Mouse (Mus musculus) MEL (cell line): ENCODE measurements around the gene Psmd9. TPM values are rescaled to one million over a fixed set of nuclear protein-coding genes. Genes with fewer than 3 reads are reported as not detected.

Experiments used
- DNase-seq: peaks from one replicate; pipeline ENCODE4 v3.0.0; 2011; ENCODE audit warnings: low read depth, low spot score
- H3K27ac ChIP-seq: 2 replicates; pipeline ENCODE4 v1.5.1; 2012; ENCODE audit warnings: low read depth, mild to moderate bottlenecking, control low read depth, low read length, moderate library complexity; ENCODE audit not compliant: control insufficient read depth
- H3K27me3 ChIP-seq, 2 experiments: fragments of 150-350 bp in 1 of 2; sonication (generic) in 1 of 2; 2 replicates each; pipeline ENCODE4 v1.6.1; 2012; ENCODE audit warnings: low read length in 2 of 2, mild to moderate bottlenecking in 2 of 2, improper control_type of control experiment in 1 of 2, moderate library complexity in 1 of 2; ENCODE audit not compliant: insufficient read depth in 2 of 2, control insufficient read depth in 1 of 2
- H3K36me3 ChIP-seq, 2 experiments: 2 replicates each; pipeline ENCODE4 v1.6.1; 2012 to 2014; ENCODE audit warnings: low read length in 2 of 2, improper control_type of control experiment in 1 of 2, inconsistent platforms in 1 of 2, mild to moderate bottlenecking in 1 of 2; ENCODE audit not compliant: insufficient read depth in 2 of 2, control insufficient read depth in 1 of 2
- H3K4me1 ChIP-seq, 2 experiments: fragments of 150-350 bp in 1 of 2; sonication (generic) in 1 of 2; 2 replicates each; pipeline ENCODE4 v1.6.1; 2012; ENCODE audit warnings: low read length in 2 of 2, improper control_type of control experiment in 1 of 2, mild to moderate bottlenecking in 1 of 2; ENCODE audit not compliant: insufficient read depth in 2 of 2, control insufficient read depth in 1 of 2
- H3K4me3 ChIP-seq, 2 experiments: fragments of 150-350 bp in 1 of 2; sonication (generic) in 1 of 2; 2 replicates each; pipeline ENCODE4 v1.5.1; 2012; ENCODE audit warnings: low read depth in 2 of 2, low read length in 2 of 2, mild to moderate bottlenecking in 2 of 2, moderate library complexity in 2 of 2, control low read depth in 1 of 2, improper control_type of control experiment in 1 of 2; ENCODE audit not compliant: control insufficient read depth in 1 of 2, insufficient read depth in 1 of 2
- H3K79me2 ChIP-seq: 2 replicates; pipeline ENCODE4 v1.6.1; 2012; ENCODE audit warnings: mild to moderate bottlenecking, low read length, moderate library complexity; ENCODE audit not compliant: control insufficient read depth, poor library complexity, insufficient read depth
- H3K9ac ChIP-seq: 2 replicates; pipeline ENCODE4 v1.6.1; 2012; ENCODE audit warnings: low read depth, mild to moderate bottlenecking, control low read depth, low read length, moderate library complexity; ENCODE audit not compliant: control insufficient read depth, poor library complexity, severe bottlenecking
- H3K9me3 ChIP-seq: fragments of 150-350 bp; sonication (generic); replicated peaks from 2 replicates; pipeline ENCODE4 v1.6.1; 2012; ENCODE audit warnings: mild to moderate bottlenecking, low read length, improper control_type of control experiment, moderate library complexity; ENCODE audit not compliant: insufficient read depth
- BHLHE40 ChIP-seq: IDR thresholded peaks from 2 replicates; pipeline ENCODE4 v1.6.1; 2012; ENCODE audit warnings: low read depth, mild to moderate bottlenecking, inconsistent platforms, low read length, improper control_type of control experiment, borderline replicate concordance
- CHD1 ChIP-seq: IDR thresholded peaks from 2 replicates; pipeline ENCODE4 v1.6.1; 2012; ENCODE audit warnings: low read depth, mild to moderate bottlenecking, inconsistent platforms, low read length, improper control_type of control experiment
- CTCF ChIP-seq, 3 experiments: IDR thresholded peaks in 2 of 3; conservative IDR thresholded peaks in 1 of 3; 2 replicates each; pipeline ENCODE4 v1.5.1; 2011 to 2012; ENCODE audit warnings: low read length in 3 of 3, low read depth in 2 of 3, mild to moderate bottlenecking in 2 of 3, improper control_type of control experiment in 1 of 3, inconsistent platforms in 1 of 3, mixed read lengths in 1 of 3, moderate library complexity in 1 of 3; ENCODE audit not compliant: control insufficient read depth in 1 of 3, insufficient read depth in 1 of 3, poor library complexity in 1 of 3, severe bottlenecking in 1 of 3
- ETS1 ChIP-seq: IDR thresholded peaks from 2 replicates; pipeline ENCODE4 v1.6.1; 2012; ENCODE audit warnings: low read depth, mild to moderate bottlenecking, inconsistent platforms, low read length, improper control_type of control experiment, moderate library complexity
- HCFC1 ChIP-seq: IDR thresholded peaks from 2 replicates; pipeline ENCODE4 v1.6.1; 2012; ENCODE audit warnings: low read depth, mild to moderate bottlenecking, inconsistent platforms, low read length, improper control_type of control experiment, moderate library complexity
- MAFK ChIP-seq: IDR thresholded peaks from 2 replicates; pipeline ENCODE4 v1.6.1; 2011; ENCODE audit warnings: low read depth, mild to moderate bottlenecking, low read length, improper control_type of control experiment, borderline replicate concordance
- MEF2A ChIP-seq: IDR thresholded peaks from 2 replicates; pipeline ENCODE4 v1.6.1; 2014; ENCODE audit warnings: low read depth, mild to moderate bottlenecking, inconsistent platforms, low read length, improper control_type of control experiment; ENCODE audit not compliant: poor library complexity, insufficient replicate concordance, severe bottlenecking; ENCODE audit errors: extremely low read depth
- MXI1 ChIP-seq: IDR thresholded peaks from 2 replicates; pipeline ENCODE4 v1.6.1; 2011; ENCODE audit warnings: mild to moderate bottlenecking, low read depth, low read length, improper control_type of control experiment
- NELFE ChIP-seq: IDR thresholded peaks from 2 replicates; pipeline ENCODE4 v1.6.1; 2011; ENCODE audit warnings: low read depth, low read length, improper control_type of control experiment
- POLR2AphosphoS5 ChIP-seq: IDR thresholded peaks from 2 replicates; pipeline ENCODE4 v1.6.1; 2012; ENCODE audit warnings: low read depth, borderline replicate concordance, mild to moderate bottlenecking, inconsistent platforms, low read length, moderate library complexity, mixed read lengths
- RAD21 ChIP-seq: IDR thresholded peaks from 2 replicates; pipeline ENCODE4 v1.6.1; 2011; ENCODE audit warnings: mild to moderate bottlenecking, low read depth, low read length, improper control_type of control experiment
- RCOR1 ChIP-seq: IDR thresholded peaks from 2 replicates; pipeline ENCODE4 v1.6.1; 2012; ENCODE audit warnings: low read depth, mild to moderate bottlenecking, inconsistent platforms, low read length, improper control_type of control experiment
- SIN3A ChIP-seq: IDR thresholded peaks from 2 replicates; pipeline ENCODE4 v1.6.1; 2012; ENCODE audit warnings: low read length, improper control_type of control experiment, inconsistent platforms
- TAL1 ChIP-seq: IDR thresholded peaks from 2 replicates; pipeline ENCODE4 v1.6.1; 2012; ENCODE audit warnings: mild to moderate bottlenecking, inconsistent platforms, low read length, moderate library complexity, mixed read lengths
- TBP ChIP-seq: IDR thresholded peaks from 2 replicates; pipeline ENCODE4 v1.8.0; 2011; ENCODE audit warnings: low read depth, low read length, improper control_type of control experiment
- UBTF ChIP-seq: IDR thresholded peaks from 2 replicates; pipeline ENCODE4 v1.6.1; 2012; ENCODE audit warnings: low read depth, mild to moderate bottlenecking, inconsistent platforms, low read length, improper control_type of control experiment, moderate library complexity, borderline replicate concordance; ENCODE audit not compliant: insufficient read depth
- ZKSCAN1 ChIP-seq: IDR thresholded peaks from 2 replicates; pipeline ENCODE4 v1.6.1; 2012; ENCODE audit warnings: low read depth, mild to moderate bottlenecking, inconsistent platforms, low read length, improper control_type of control experiment, moderate library complexity
- ZNF384 ChIP-seq: IDR thresholded peaks from 2 replicates; pipeline ENCODE4 v1.6.1; 2012; ENCODE audit warnings: low read depth, mild to moderate bottlenecking, inconsistent platforms, low read length, improper control_type of control experiment
- polyA plus RNA-seq, 2 experiments: library from polyadenylated mRNA; stranded (reverse) in 1 of 2; unstranded in 1 of 2; fragments of >175 nt in 1 of 2; fragments of >200 nt in 1 of 2; gene quantifications; 2 replicates each; pipeline versions ENCODE4 v1.2.1 to v1.2.4; 2012; ENCODE audit warnings: low replicate concordance in 2 of 2, low read depth in 1 of 2; ENCODE audit not compliant: insufficient read length in 2 of 2, insufficient read depth in 1 of 2, missing spikeins in 1 of 2
- total RNA-seq: library from RNA; depleted of rRNA; stranded (reverse); fragments of 300-350 nt; gene quantifications from 2 replicates; pipeline ENCODE4 v1.2.3, GENCODE M21; 2012

The Psmd9 gene
- total and polyA plus RNA-seq, 3 experiments: 32.0 to 54.6 TPM; not detected in 1

- no peak for DNase-seq
- H3K36me3 ChIP-seq: peaks cover 0 to 9% of the 10 kb centered on the region in 2 experiments; a peak in 2 of 4 replicates
- H3K9me3 ChIP-seq: no peaks in the 10 kb centered on the region
- TF ChIP-seq ZNF384 (no peak), UBTF (no peak), MAFK (no peak), RCOR1 (no peak), TBP (no peak), RAD21 (no peak), TAL1 (no peak), ETS1 (no peak), MXI1 (no peak), ZKSCAN1 (no peak), HCFC1 (no peak), CTCF (IDR thresholded peaks at IDR 0.05 in 2 of 3, conservative IDR thresholded peaks at IDR 0.05 in 1 of 3; ENCODE audit: control insufficient read depth in 1 of 3, insufficient read depth in 1 of 3, low read depth in 2 of 3, low read length in 3 of 3, poor library complexity in 1 of 3, severe bottlenecking in 1 of 3) (no peak), POLR2AphosphoS5 (no peak), NELFE (no peak), MEF2A (no peak), BHLHE40 (no peak), SIN3A (no peak)
- no peak overlapping the region for H3K9ac ChIP-seq
- H3K4me3 ChIP-seq: no peak overlapping the region
- H3K4me1 ChIP-seq: no peaks in the 10 kb centered on the region
- no peaks in the 10 kb centered on the region for H3K27me3 ChIP-seq
- H3K27ac ChIP-seq: no peak overlapping the region
- H3K79me2 ChIP-seq: no peaks in the 10 kb centered on the region
Observed at GRCm38 (mm10) chr5:123160341-123160740, 8.9 kb upstream of the Psmd9 start.

DNA sequence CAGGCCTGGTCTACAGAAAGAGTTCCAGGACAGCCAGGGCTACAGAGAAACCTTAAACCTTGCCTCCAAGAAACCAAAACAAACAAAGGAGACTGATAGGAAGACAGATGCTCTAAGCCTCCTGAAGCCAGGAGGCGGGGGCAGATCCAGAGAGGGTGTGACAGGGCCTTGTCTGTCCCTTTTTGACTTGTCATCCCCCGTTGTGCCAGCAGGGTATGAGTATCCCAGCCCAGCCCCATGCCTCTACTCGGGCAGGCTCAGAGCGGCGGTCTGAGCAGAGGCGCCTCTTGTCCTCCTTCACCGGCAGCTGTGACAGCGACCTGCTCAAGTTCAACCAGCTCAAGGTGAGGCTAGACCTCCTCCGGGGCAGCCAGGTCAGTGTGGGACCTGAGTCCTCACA, 6.3 kb upstream of the Psmd9 start:
- no peak overlapping the region for H3K9ac ChIP-seq

More for the DNA sequence above, 6.3 kb upstream of the Psmd9 start:
- peaks cover 0 to 9% of the 10 kb centered on the region in 2 experiments; a peak in 2 of 4 replicates for H3K36me3 ChIP-seq
- no peak overlapping the region for H3K4me3 ChIP-seq
- H3K27me3 ChIP-seq: no peaks in the 10 kb centered on the region
- no peak for TF ChIP-seq CHD1
- TF ChIP-seq CTCF (IDR thresholded peaks at IDR 0.05 in 2 of 3, conservative IDR thresholded peaks at IDR 0.05 in 1 of 3; ENCODE audit: control insufficient read depth in 1 of 3, insufficient read depth in 1 of 3, low read depth in 2 of 3, low read length in 3 of 3, poor library complexity in 1 of 3, severe bottlenecking in 1 of 3): 0 out of 6 replicates have a peak, but pooled peaks of 1 of the 3 experiments have one; percentile 9
- peak; percentile 36 for DNase-seq
- no peaks in the 10 kb centered on the region for H3K4me1 ChIP-seq
- H3K27ac ChIP-seq: no peak overlapping the region
- no peaks in the 10 kb centered on the region for H3K9me3 ChIP-seq
- H3K79me2 ChIP-seq: no peaks in the 10 kb centered on the region
